Mouse (Mus musculus) layer of hippocampus, adult 2 months (tissue): ENCODE data around the gene Wdr47. TPM values are rescaled to one million over a fixed set of nuclear protein-coding genes. Genes with fewer than 3 reads are reported as not detected.
"Not testable (repeated sequence)": the region's sequence is repeated elsewhere in the genome, so short reads cannot be mapped to it uniquely, and the experiment has no call there.

Experiments
- DNase-seq, 2 experiments: peaks; one replicate each; pipeline ENCODE4 v3.0.0; 2022; ENCODE audit warnings: low spot score in 2 of 2
- H3K27ac ChIP-seq: fragments of 200-600 bp; 2 replicates; pipeline ENCODE4 v1.8.1; 2022
- H3K4me3 ChIP-seq: fragments of 200-600 bp; 2 replicates; pipeline ENCODE4 v1.8.1; 2022; ENCODE audit warnings: mild to moderate bottlenecking
- CTCF ChIP-seq: fragments of 200-600 bp; conservative IDR thresholded peaks from 2 replicates; pipeline ENCODE4 v1.8.1; 2022; ENCODE audit warnings: antibody characterized with exemption, mild to moderate bottlenecking, moderate library complexity
- long read RNA-seq, 2 experiments: library from polyadenylated mRNA; stranded (forward); transcript quantifications; one replicate each; pipeline ENCODE4 v2.0.0; 2021; ENCODE audit warnings: borderline mapping rate in 2 of 2
- total RNA-seq, 2 experiments: library from RNA; stranded (reverse); gene quantifications; 2 replicates each; pipeline ENCODE4 v1.2.3; 2021

Wdr47 gene
- total RNA-seq: 100 to 1,000 TPM; 125 to 135 TPM
- long read RNA-seq, experiment 1, full-length matches to known transcripts: 55 of 82 reads
- long read RNA-seq, experiment 1, partial matches to known transcripts: 5 of 82 reads
- long read RNA-seq, experiment 1, other reads (novel, unspliced or antisense): 22 of 82 reads
- long read RNA-seq, experiment 2, full-length matches to known transcripts: 82 of 121 reads
- long read RNA-seq, experiment 2, partial matches to known transcripts: 8 of 121 reads
- long read RNA-seq, experiment 2, other reads (novel, unspliced or antisense): 31 of 121 reads

DNA sequence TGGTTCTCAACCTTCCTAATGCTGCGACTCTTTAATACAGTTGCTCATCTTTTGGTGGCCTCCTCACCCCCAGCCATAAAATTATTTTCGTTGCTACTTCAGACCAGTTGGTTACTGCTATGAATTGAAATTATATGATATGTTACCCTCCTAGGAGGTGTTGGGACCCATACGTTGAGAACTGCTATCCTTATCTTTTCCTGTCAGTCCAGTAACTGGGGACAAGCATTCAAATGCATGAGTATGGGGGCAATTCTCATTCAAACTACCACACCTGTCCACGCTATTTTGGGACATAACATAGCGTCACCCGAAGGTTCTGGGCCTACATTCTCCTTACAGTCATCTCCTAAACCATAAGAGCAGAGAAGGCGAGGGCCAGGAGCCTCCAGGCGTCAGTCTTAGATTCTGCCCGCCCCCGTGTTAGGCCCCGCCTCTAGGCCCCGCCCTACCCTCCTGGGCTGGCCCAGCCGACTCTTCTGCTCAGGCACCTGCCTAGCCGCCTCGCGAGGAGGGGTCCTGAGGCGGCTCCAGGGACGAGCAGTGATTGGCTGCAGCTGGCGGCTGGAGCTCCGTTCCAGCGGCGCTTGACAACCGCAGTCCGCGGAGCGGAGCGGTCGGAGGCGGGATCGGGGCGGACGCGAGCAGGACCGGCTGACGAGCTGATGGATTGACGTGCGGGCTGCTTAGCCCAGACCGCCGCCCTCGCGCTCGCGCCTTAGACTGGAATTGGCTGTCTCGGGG is at the start of gene Wdr47:
Gene Wdr47, plus strand, starts transcription at position 494 of the 744 bp plus-strand sequence.
- peak; percentile 94 to 96 for DNase-seq
- Histone ChIP-seq H3K27ac (peak within 1 kb of the TSS; percentile 95), H3K4me3 (peak within 1 kb of the TSS; percentile 100)
- TF ChIP-seq CTCF: no peak; the same call in none of the 2 replicates

DNA sequence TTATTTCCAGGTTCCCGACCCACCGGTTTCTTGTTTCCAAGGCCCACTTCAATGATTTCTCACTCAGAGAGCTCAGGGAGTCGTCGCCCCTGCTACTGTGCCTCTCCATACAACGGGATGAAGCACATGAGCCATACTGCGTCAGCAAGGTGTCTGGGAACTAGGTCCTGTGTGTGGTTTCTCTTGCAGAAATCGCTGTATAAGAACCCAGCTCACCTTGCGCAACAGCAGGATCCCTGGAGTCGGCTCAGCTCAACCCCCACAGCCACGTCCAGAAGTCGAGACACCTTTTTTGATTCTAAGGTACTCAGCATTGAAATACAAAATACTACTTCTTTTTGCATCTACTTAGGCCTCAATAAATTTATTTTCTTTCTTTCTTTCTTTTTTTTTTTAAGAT is 48.8 kb upstream of the Wdr47 start:
- TF ChIP-seq CTCF: no peak
- Histone ChIP-seq H3K4me3 (no peak overlapping the region), H3K27ac (no peak overlapping the region)
- no peak for DNase-seq

DNA sequence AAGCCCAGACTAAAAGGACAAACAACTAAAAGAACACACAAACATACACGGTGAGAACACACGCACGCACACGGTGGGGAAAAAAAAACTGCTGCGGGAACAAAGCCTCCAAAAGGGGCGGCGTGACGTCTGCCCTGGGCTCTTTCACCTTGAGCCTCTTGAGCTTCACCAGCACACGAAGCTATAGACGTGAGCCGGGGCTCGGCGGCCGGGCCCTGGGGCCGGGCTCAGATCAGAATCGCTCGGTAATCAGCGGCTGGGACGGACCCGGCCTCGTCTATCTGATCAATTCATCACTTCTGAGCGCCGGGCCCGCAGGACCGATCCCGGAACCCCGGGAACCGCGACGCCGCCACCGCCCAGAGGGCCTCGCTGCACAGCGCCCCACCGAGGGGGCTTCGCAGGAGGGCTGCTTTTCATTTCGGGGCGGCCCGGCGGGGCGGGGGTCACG is 36.9 kb upstream of the Wdr47 start:
- no peak for TF ChIP-seq CTCF
- Histone ChIP-seq H3K27ac (peak overlapping the region; percentile 99), H3K4me3 (peak overlapping the region; percentile 80)
- peak in 1 of 2 experiments; percentile 10 for DNase-seq

DNA sequence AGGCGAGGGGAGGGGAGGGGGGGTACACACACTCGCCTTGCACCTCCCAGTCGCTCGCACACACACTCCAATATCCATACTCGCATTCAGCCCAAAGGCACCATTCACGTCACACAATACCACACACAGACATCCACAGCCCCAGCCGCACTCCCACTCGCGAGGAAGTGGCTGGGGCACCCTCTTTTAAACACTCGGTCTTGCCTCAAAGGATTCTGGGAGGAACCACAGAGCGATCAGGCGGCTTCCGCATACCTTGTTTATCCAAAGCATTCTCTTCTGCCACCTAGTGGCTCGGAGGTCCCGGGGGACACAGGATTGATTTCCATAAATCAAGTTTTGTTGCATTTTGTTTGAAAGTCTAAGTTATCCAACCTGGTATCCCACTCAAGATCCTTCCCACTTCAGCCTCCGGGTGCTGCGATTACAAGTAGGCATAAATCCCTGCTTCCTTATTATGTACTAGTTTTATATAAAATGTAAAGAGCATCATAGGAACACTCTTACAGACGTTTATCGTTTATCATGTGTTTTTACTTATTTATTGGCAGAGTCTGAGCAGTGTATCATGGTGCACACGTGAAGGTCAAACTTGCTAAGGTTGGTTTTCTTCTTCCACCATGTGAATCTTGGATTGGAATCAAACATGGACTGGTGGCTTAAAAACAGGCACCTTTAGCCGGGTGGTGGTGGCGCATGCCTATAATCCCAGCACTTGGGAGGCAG is 36.3 kb upstream of the Wdr47 start:
- TF ChIP-seq CTCF: peak; percentile 94
- Histone ChIP-seq H3K4me3 (peak overlapping the region; percentile 80), H3K27ac (peak overlapping the region; percentile 99)
- DNase-seq: peak; percentile 94 to 95

DNA sequence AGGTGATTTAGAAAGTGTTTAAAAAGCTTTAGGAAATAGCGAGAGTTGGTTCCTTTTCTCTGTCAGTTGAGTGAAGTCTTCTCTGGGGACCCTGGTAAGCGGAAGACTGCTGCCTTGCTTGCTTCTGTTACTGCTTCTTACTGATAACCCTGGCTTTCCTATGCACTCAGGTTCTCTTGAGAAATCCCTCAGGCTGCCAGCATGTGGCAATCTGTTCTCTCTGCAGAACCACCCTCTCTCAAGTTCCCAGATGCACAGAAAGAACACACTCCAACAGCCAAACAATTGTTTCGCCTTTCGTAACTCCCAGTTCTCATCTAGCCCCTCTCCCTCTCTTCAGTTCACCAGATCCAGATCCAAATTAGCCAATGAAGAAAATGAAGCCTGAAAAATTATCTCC is 33.2 kb upstream of the Wdr47 start:
- DNase-seq: peak in 1 of 2 experiments; percentile 35
- no peak overlapping the region for H3K4me3 ChIP-seq
- H3K27ac ChIP-seq: peak overlapping the region; percentile 68
- TF ChIP-seq CTCF: no peak

DNA sequence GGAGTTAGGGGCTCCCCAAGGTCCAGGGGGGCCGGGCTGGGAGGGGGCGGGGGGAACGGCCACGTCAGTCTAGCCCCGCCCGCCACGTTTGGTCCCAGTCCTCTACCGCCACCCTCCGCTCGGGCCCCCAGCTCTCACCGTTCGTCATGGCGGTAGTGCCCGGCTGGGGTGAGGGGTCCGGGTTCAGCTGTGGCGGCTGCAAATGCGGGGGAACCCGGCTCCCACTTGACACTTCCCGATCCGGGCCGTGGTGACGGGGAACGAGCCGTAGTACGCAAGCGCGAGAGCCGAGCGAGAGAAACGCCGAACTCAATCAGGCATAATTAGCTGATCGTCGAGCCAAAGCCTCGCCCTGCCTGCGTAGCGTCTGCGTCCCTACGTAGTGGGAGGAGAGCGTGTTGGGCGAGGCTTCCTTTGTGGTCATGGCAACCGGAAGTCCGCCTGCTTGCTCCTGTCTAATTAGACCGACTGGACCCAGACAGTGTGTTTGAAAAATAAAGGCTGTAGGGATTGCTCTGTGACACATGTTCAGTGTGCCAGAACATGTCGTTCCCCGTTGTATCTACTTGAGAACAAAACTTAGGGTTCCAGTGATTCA is 28.8 kb upstream of the Wdr47 start, which contains the start of gene Tmem167b:
Gene Tmem167b, minus strand, starts transcription at position 334 of the 598 bp plus-strand sequence.
- Histone ChIP-seq H3K27ac (peak within 1 kb of the TSS; percentile 96), H3K4me3 (peak within 1 kb of the TSS; percentile 68)
- DNase-seq: peak; percentile 97 to 98
- TF ChIP-seq CTCF: no peak; the same call in 1 of the 2 replicates

DNA sequence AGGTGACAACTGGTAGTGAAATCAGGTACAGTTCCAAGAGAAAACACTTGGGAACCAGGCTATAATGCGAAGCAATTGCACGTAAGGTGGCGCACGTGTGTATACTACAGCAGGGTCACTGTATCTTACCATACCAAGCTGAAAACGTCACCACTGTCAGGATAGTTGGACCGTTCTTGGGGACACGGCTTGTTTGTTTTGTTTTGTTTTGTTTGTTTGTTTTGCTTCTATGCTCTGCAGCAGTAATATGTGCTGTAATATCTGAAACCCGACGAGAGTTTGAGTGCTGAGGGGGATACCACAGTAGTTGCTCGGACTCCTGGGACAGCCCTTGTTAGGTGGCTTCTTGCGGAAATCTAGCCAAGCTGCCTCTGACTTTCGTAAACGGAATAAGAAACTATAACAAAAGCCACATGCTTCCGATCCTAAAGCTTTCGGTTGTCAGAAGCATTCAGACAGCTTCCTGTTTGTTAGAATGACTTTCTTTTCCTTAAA is 28.3 kb upstream of the Wdr47 start:
- Histone ChIP-seq H3K4me3 (peak overlapping the region; percentile 68), H3K27ac (peak overlapping the region; percentile 96)
- DNase-seq: peak in 1 of 2 experiments; percentile 13
- TF ChIP-seq CTCF: no peak

DNA sequence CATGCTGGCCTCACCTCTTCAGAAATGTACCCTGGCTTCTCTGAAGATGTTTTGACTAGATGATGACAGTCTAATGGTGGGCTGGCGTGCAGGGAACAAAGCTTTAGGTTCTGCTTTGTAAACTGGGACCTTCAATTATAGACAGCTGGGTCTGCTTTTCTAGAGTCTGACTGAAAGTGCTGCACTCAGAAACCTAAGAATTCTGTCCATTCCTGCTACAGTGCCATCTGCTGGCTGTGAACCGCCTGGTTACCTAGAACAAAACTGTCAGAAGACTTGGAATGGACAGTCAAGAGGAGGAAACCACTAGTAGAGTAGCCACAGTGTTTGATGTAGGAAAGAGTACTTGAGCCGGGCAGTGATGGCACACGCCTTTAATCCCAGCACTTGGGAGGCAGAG is 27.8 kb upstream of the Wdr47 start:
- peak; percentile 85 for TF ChIP-seq CTCF
- Histone ChIP-seq H3K27ac (peak overlapping the region; percentile 96), H3K4me3 (peak overlapping the region; percentile 68)
- DNase-seq: peak; percentile 64 to 76

DNA sequence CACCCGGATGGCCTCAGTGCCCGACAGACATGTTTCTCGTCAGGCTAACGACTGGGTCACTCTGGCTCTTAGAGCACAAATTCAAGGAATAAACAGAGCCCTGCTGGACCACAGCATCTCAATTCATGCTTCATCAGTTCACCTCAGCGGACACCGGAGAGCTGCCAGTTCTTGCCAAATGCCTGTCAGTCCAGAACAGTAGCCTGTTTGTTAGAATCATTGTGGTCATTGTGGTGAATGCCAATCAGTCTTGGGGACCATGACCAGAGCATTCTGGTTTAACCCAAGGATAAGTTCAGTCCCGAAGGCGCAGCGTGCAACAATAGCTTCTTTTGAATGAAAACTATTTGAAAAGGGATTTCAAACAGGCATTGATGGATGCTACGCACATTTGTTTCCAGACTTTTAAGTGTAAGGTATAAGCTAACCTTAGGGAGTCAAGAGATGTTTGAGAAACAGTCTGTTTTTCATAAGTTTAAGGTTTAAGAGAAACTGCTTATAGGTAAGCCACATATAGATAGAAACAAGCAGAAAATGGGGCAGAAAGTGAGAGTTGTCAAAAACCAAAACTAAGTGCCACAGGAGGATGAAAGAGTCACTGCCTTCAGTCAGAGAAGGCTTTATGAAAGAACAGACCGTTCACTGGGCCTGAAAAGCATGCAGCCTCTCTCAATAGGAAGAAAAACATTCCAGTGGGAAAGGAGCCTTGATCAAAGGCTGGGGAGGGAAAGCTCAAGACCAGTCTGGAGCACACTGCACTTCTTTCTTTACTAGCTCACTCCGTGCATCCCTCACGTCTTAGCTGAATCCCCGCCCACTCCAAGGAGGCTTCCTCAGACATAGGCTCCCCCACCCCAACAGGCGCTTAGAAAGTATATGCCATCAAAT is 22.8 kb upstream of the Wdr47 start:
- Histone ChIP-seq H3K27ac (peak overlapping the region; percentile 86), H3K4me3 (no peak overlapping the region)
- no peak for TF ChIP-seq CTCF
- DNase-seq: peak in 1 of 2 experiments; percentile 63

DNA sequence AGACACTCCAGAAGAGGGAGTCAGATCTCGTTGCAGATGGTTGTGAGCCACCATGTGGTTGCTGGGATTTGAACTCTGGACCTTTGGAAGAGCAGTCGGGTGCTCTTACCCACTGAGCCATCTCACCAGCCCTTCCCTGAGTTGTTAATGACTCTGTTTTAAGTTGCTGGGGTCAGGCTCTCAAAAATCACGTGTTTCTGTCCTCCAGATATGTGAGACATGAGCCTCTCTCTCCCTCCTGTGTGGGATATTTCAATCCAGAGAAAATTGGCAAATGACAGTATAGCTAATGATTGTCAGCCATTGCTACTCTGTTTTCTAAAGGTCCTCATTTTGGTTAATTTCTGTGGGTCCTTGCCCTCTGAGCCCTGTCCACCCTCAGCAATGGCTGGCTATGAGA is 21.4 kb upstream of the Wdr47 start:
- H3K4me3 ChIP-seq, H3K27ac ChIP-seq, DNase-seq: not testable (repeated sequence)

DNA sequence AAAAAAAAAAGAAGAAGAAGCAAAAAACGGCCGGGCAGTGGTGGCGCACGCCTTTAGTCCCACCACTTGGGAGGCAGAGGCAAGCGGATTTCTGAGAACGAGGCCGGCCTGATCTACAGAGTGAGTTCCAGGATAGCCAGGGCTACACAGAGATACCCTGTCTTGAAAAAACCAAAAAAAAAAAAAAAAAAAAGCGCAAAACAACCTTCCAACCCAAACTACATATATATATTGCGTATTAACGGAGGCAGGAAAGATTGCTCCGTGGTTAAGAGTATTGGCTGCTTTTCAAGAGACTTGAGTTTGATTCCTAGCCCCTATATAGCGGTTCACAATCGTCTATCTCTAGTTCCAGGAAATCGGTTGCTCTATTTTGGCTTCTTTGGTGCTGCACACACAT is 20.3 kb upstream of the Wdr47 start:
- no peak for DNase-seq
- no peak for TF ChIP-seq CTCF
- no peak overlapping the region for H3K27ac ChIP-seq
- H3K4me3 ChIP-seq: peak overlapping the region; percentile 98; the same call in 1 of the 2 replicates
